Mouse (Mus musculus) adrenal gland, adult 8-10 months (tissue): ENCODE data around the gene Tspan4. TPM values are rescaled to one million over a fixed set of nuclear protein-coding genes. Genes with fewer than 3 reads are reported as not detected.
A peak's percentile ranks its signal among the peaks of the same experiment; 100 is the strongest.

Experiments
- DNase-seq: peaks from one replicate; pipeline ENCODE4 v3.0.0; 2022
- total RNA-seq, 4 experiments: library from RNA; stranded (reverse); gene quantifications; 2 replicates each; pipeline ENCODE4 v1.2.4; 2022

Tspan4 gene
- total RNA-seq, 4 experiments from 2014 or later = 89.1 to 191 (median 124) TPM

DNA sequence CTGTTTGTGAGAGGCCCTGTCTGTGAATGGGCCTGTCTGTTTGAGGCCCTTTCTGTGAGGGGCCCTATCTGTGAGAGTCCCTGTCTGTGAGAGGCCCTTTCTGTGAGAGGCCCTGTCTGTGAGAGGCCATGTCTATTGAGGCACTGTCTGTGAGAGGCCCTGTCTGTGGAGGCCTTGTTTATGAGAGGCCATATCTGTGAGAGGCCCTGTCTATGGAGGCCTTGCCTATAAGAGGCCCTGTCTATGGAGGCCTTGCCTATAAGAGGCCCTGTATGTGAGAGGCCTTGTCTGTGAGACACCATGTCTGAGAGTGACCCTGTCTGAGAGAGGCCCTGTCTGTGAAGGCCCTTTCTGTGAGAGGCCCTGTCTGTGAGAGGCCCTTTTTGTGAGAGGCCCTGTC is 33.1 kb downstream of the Tspan4 start:
- DNase-seq = no peak

GRCm38 (mm10) chr7:141510196-141510595 is 35.2 kb downstream of the Tspan4 start:
- no peak for DNase-seq

DNA sequence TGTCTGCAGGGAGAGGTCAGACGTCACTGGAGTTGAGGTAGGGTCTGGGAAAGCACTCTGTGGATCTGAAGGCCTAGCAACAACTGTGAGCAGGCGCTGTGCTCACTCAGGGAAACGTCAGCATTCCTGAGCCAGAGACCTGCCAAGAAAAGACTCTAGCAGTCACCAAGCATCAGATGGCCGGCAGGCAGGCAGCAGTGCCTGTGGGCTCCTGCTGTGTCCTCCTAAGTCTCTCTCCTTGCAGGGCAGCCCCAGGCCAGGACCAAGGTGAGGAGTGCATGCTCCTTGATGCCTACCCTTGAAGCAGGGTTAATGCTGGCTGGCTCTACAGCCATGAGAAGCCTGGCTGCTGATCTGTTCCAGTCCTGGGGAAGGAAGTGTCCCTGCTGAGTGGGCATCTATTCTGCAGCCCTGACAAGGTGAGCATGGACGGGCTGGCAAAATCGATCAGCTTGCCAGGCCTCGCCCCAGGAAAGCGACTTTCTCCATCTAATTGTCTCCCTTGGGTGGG is 35.7 kb downstream of the Tspan4 start:
- no peak for DNase-seq

DNA sequence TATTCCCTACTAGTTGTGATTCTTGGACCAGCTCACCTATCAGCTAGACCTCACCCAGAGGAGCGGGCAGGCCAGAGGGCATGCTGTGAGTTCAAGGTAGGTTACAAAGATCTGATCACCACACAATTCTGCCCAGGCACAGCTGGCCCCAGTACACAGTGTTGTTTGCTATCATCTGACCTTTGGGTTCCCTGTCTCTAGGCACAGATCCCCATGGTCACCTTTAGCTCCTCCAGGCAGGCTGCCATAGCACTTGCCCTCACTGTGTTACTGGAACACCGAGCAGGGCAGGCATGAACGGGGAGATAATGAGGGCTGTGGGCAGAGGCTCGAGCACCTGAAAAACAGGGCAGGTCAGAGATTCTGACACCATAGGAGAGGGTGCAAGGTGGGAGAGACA is 42.6 kb downstream of the Tspan4 start:
- DNase-seq = no peak

GRCm38 (mm10) chr7:141518296-141518695 is 43.3 kb downstream of the Tspan4 start:
- no peak for DNase-seq

GRCm38 (mm10) chr7:141518926-141519325 is 43.9 kb downstream of the Tspan4 start:
- no peak for DNase-seq

DNA sequence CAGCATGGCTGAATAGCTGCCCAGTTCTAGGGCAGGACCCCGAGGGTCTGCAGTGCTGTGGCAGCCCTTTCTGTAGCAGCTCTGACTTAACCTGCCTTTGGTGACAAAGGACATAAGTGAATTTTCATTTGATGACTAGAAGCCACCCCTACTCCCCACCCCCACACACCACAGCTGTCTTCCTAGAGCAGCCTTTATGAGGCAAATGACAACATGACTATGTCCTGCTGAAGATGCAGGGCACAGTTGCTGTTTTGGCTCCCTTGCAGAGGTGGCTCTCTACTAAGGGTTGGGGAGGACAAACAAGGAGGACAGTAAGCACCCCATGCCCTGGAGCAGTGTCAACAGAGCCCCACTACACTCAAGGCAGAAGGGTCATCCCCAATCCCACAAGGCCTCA is 44.8 kb downstream of the Tspan4 start:
- DNase-seq = no peak

DNA sequence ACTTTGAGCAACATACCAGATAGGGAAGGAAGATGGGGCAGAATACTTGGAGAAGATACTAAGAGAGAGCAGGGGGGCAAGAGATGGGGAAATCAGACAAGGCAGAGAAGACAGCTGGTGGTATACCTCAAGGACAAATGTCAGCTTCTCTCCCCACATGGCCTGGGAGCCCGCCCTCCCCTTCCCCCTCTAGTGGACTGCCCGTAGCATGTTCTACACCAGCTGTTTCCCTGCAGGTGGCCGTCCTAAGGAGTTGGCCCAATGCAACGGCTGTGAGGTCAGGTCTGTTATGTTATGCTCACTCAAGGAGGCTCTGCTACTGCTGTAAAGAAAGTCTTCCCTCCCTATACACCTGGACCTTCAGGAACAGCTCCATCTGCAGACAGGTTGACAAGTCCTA is 48.0 kb downstream of the Tspan4 start:
- no peak for DNase-seq

- DNase-seq = no peak
Observed at GRCm38 (mm10) chr7:141524271-141524670, 49.2 kb downstream of the Tspan4 start.

DNA sequence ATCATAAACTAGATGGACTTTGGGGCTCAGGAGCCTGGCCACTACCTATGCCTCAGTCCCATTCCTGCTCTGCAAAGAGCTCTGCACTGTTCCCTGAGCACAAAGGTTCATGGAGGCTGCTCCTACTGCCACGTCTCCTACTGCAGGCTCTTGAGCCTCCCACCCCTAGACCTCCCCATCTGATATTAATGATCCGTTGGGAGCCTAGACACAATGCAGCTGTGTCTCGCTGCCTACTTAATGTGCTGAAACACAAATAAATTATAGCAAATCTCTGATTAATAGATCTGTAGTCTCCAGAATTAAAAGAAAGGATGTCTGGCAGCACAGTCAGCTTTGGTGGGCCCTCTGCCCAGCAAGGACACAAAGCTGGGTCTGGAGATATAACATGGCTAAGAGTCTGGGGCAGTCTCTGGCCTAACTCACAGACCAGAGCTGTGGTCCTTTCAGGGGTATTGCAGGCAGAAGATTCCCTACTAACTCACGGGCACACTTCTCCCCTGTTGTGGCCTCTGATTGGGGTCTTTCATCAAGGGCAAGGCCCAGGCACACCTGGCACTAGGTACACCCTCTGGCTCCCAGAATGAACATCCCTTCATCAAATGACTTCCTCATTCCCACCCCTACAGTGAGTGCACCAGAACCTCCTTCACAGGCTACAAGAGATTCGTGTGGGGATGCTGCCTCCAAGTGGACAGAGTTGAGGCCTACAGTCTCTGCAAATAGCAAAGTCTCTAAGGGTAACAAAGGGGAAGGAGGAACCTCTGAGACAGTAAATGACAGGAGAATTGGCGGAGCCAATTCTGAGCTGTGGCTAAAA is 49.9 kb downstream of the Tspan4 start:
- peak; percentile 53 for DNase-seq

DNA sequence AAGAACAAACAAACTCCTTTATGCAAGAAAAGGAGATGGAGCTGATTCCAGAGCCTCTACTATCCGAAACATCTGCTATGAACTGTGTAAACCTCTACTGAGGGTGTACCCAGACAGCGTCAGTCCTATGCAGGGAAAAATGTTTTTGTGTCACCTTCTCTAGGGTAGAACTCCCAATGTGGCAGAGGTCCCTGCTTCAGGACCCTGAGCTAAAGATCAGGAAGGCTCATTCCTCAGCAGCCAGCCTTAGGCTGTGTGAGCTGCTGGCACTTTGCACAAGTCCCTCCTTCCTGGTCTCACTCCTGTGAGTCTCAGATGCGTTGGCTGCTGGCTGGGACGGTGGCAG is 50.5 kb downstream of the Tspan4 start:
- DNase-seq = no peak

DNA sequence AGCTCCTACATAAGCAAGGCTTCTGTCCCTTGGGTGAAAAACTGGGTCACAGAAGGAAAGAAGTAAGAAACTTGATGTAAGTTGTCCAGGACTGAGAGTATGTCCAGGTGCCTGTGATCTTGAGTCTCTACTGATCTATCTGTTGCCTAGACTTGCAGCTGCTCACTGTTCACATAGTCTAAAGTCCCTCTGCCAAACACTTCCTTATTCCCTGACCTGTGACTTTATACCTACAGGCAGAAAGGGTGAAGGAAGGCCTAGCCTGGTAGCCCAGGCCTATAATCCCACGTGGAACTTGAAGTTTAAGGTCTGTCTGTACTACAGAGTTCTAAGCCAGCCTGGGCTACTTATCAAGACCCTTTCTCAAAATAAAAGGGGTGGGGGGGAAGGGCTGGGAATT is 60.5 kb downstream of the Tspan4 start:
- no peak for DNase-seq

GRCm38 (mm10) chr7:141538852-141539555 is 64.0 kb downstream of the Tspan4 start:
- no peak for DNase-seq

- DNase-seq = peak; percentile 98
Observed at GRCm38 (mm10) chr7:141539556-141540311, 64.7 kb downstream of the Tspan4 start, which contains the start of gene Chid1. Gene Chid1 (minus strand): TSS chr7:141539857.

GRCm38 (mm10) chr7:141540312-141541081 is 65.5 kb downstream of the Tspan4 start:
- peak; percentile 37 for DNase-seq

DNA sequence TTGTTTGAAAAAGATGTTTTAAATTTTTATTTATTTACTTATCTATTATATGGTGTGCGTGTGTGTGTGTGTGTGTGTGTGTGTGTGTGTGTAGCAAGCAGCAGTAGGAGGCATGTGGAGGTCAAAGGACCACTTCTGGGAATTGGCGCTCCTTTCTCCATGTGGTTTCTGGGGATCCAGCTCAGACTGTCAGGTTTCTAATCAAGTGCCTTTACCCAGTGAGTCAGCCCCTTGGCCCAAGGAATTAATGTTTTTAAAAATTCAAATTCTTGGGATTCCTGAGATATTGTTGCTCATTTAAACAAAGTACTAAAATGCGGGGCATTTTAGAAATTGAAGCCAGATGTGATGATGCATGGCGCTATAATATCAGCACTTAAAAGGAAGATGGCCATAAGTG is 66.6 kb downstream of the Tspan4 start:
- DNase-seq = no peak

GRCm38 (mm10) chr7:141542588-141542987 is 67.5 kb downstream of the Tspan4 start:
- DNase-seq = no peak

Other genes starting within 250 kb of the Tspan4 start
- 10 to 100 TPM; 79.8 to 92.9 (median 84.3) TPM for gene Phrf1, start 246.5 kb upstream of the Tspan4 start, total RNA-seq
- gene Irf7, start 208.8 kb upstream of the Tspan4 start, total RNA-seq = 10 to 100 TPM in 2 of 4 experiments, 1 to 10 TPM in 2; 7.0 to 10.7 (median 9.4) TPM
- gene Cdhr5, start 198.5 kb upstream of the Tspan4 start, total RNA-seq = 1 to 10 TPM; 2.3 to 5.5 (median 3.2) TPM
- under 1 TPM in 1 of 4 experiments, not detected in 3; 0.67 TPM for gene Sct, start 196.1 kb upstream of the Tspan4 start, total RNA-seq
- 1 to 10 TPM in 1 of 4 experiments, under 1 TPM in 1, not detected in 2; 0.40 to 1.3 TPM for gene Drd4, start 183.2 kb upstream of the Tspan4 start, total RNA-seq
- gene Deaf1, start 147.6 kb upstream of the Tspan4 start, total RNA-seq = 10 to 100 TPM; 27.1 to 47.4 (median 36.7) TPM
- gene Tmem80, start 147.5 kb upstream of the Tspan4 start, total RNA-seq = 10 to 100 TPM; 31.4 to 46.6 (median 34.8) TPM
- gene Eps8l2, start 136.4 kb upstream of the Tspan4 start, total RNA-seq = 1 to 10 TPM; 2.0 to 2.9 (median 2.3) TPM
- gene Taldo1, start 83.0 kb upstream of the Tspan4 start, total RNA-seq = 100 to 1,000 TPM; 429 to 671 (median 576) TPM
- gene Gatd1, start 61.1 kb upstream of the Tspan4 start, total RNA-seq = 10 to 100 TPM; 38.9 to 52.2 (median 47.6) TPM
- gene Cend1, start 45.7 kb upstream of the Tspan4 start, total RNA-seq = 1 to 10 TPM; 1.5 to 2.6 (median 2.1) TPM
- gene Slc25a22, start 37.3 kb upstream of the Tspan4 start, total RNA-seq = 100 to 1,000 TPM in 3 of 4 experiments, 10 to 100 TPM in 1; 86.7 to 109 (median 104) TPM
- gene Pidd1, start 31.2 kb upstream of the Tspan4 start, total RNA-seq = 1 to 10 TPM; 1.0 to 2.3 (median 1.4) TPM
- 1,000 to 10,000 TPM in 3 of 4 experiments, 100 to 1,000 TPM in 1; 998 to 1,129 (median 1,024) TPM for gene Rplp2, start 27.9 kb upstream of the Tspan4 start, total RNA-seq
- gene Pnpla2, start 20.0 kb upstream of the Tspan4 start, total RNA-seq = 100 to 1,000 TPM; 256 to 532 (median 452) TPM
- gene Cracr2b, start 14.1 kb upstream of the Tspan4 start, total RNA-seq = 10 to 100 TPM; 11.7 to 21.1 (median 18.7) TPM
- gene Cd151, start 7.8 kb upstream of the Tspan4 start, total RNA-seq = 100 to 1,000 TPM; 323 to 455 (median 409) TPM
- 100 to 1,000 TPM in 3 of 4 experiments, 10 to 100 TPM in 1; 99.4 to 147 (median 129) TPM for gene Polr2l, start 108 bp upstream of the Tspan4 start, total RNA-seq
- gene Chid1, start 64.6 kb downstream of the Tspan4 start, total RNA-seq = 10 to 100 TPM; 57.5 to 69.9 (median 62.5) TPM
- 10 to 100 TPM; 54.9 to 79.7 (median 66.5) TPM for gene Ap2a2, start 86.9 kb downstream of the Tspan4 start, total RNA-seq
- not detected for gene Muc6, start 180.1 kb downstream of the Tspan4 start, total RNA-seq
- gene Muc2, start 215.1 kb downstream of the Tspan4 start, total RNA-seq = 1 to 10 TPM in 2 of 4 experiments, under 1 TPM in 2; 0.24 to 2.2 (median 0.81) TPM